Mouse (Mus musculus): ENCODE data around the gene Gm9821.
A peak's percentile ranks its signal among the peaks of the same experiment; 100 is the strongest.

Gm9821 gene

GRCm38 (mm10) chr2:91945483-91945882, at the start of gene Gm9821:
Gene Gm9821 (plus strand): TSS chr2:91945703.
- DNase-seq (ENCODE audit: low spot score), result no peak

GRCm38 (mm10) chr2:91897968-91898367, 47.5 kb upstream of the Gm9821 start:
- no peak for DNase-seq (ENCODE audit: low spot score)

GRCm38 (mm10) chr2:91899141-91899540, 46.4 kb upstream of the Gm9821 start:
- no peak for DNase-seq (ENCODE audit: low spot score)

GRCm38 (mm10) chr2:91900431-91900830, 45.1 kb upstream of the Gm9821 start:
- DNase-seq (ENCODE audit: low spot score), result no peak

GRCm38 (mm10) chr2:91902336-91902735, 43.2 kb upstream of the Gm9821 start:
- DNase-seq (ENCODE audit: low spot score), result no peak

GRCm38 (mm10) chr2:91903171-91903925, 42.2 kb upstream of the Gm9821 start:
- no peak for DNase-seq (ENCODE audit: low spot score)

- DNase-seq (ENCODE audit: low spot score), result no peak
Observed at GRCm38 (mm10) chr2:91904618-91905307, 40.7 kb upstream of the Gm9821 start.

GRCm38 (mm10) chr2:91906141-91906540, 39.4 kb upstream of the Gm9821 start:
- DNase-seq (ENCODE audit: low spot score), result no peak

- DNase-seq (ENCODE audit: low spot score), result no peak
Observed at GRCm38 (mm10) chr2:91912616-91913015, 32.9 kb upstream of the Gm9821 start.

GRCm38 (mm10) chr2:91913328-91914110, 32.0 kb upstream of the Gm9821 start:
- DNase-seq (ENCODE audit: low spot score), result no peak

- DNase-seq (ENCODE audit: low spot score), result no peak
Observed at GRCm38 (mm10) chr2:91916346-91916977, 29.0 kb upstream of the Gm9821 start.

- no peak for DNase-seq (ENCODE audit: low spot score)
Observed at GRCm38 (mm10) chr2:91917096-91917495, 28.4 kb upstream of the Gm9821 start.

- DNase-seq (ENCODE audit: low spot score), result no peak
Observed at GRCm38 (mm10) chr2:91920130-91920529, 25.4 kb upstream of the Gm9821 start.

- DNase-seq (ENCODE audit: low spot score), result no peak
Observed at GRCm38 (mm10) chr2:91921181-91921789, 24.2 kb upstream of the Gm9821 start.

GRCm38 (mm10) chr2:91921790-91922570, 23.5 kb upstream of the Gm9821 start:
- peak; percentile 1 for DNase-seq (ENCODE audit: low spot score)

GRCm38 (mm10) chr2:91922586-91923414, 22.7 kb upstream of the Gm9821 start:
- no peak for DNase-seq (ENCODE audit: low spot score)

- DNase-seq (ENCODE audit: low spot score), result no peak
Observed at GRCm38 (mm10) chr2:91923415-91924337, 21.8 kb upstream of the Gm9821 start.

- DNase-seq (ENCODE audit: low spot score), result no peak
Observed at GRCm38 (mm10) chr2:91924726-91925125, 20.8 kb upstream of the Gm9821 start.

GRCm38 (mm10) chr2:91925442-91925841, 20.1 kb upstream of the Gm9821 start:
- DNase-seq (ENCODE audit: low spot score), result no peak

Measured in spleen, adult 12 weeks (tissue).